11 mouse cellular contexts compared by ENCODE assay signal in genomic region chr1:151087811-151088511, GRCm38 (mm10).
DNase-seq lines count a peak whose midpoint lies in the region; TF ChIP-seq lines count a peak whose summit lies in the region.
"Had no signal": no experiment of that assay in that cellular context is flagged by ENCODE, and none has a peak within 500 bp of the region (broad histone marks: within the 10 kb centered on the region; RNA-seq: fewer than 3 reads in every experiment).

No protein-coding gene starts in this region.

- H3K79me2 ChIP-seq in myocyte (ENCODE audit: control insufficient read depth, insufficient read depth): no peaks in the 10 kb centered on the region

- H3ac ChIP-seq in myocyte (ENCODE audit: control insufficient read depth, insufficient read length): no peak overlapping the region

- H3K27me3 ChIP-seq in myocyte (ENCODE audit: control insufficient read depth, insufficient read depth, insufficient read length): no peaks in the 10 kb centered on the region

- H3K36me3 ChIP-seq in myocyte (ENCODE audit: control insufficient read depth, insufficient read depth): no peaks in the 10 kb centered on the region
- H3K36me3 ChIP-seq: forebrain, embryonic 10.5 days had no signal

- H3K4me3 ChIP-seq in myocyte: no peak overlapping the region
- H3K4me3 ChIP-seq: forebrain, embryonic 10.5 days had no signal

- DNase-seq in left cerebral cortex, adult 18-20 months (ENCODE audit: low spot score in 2 of 2): peak; percentile 68 to 82
- DNase-seq in left cerebral cortex, postnatal 4 days: no peak
- DNase-seq in brain, embryonic 14.5 days (ENCODE audit: low read depth): peak; percentile 20
- DNase-seq in layer of hippocampus, adult 11-12 months (ENCODE audit: low spot score): peak; percentile 68
- DNase-seq in spleen, postnatal 4 days (ENCODE audit: low spot score in 2 of 2): no peak
- no peak for DNase-seq in kidney, postnatal 4 days
- DNase-seq: embryo, embryonic 11 days; lung, postnatal 4 days; thymus, postnatal 36 days had no signal

- no peak for TF ChIP-seq CTCF in brain, embryonic 14.5 days (IDR thresholded peaks at IDR 0.05; ENCODE audit: borderline replicate concordance, extremely low read depth, insufficient read depth, insufficient read length)

- TF ChIP-seq POLR2A in brain, embryonic 14.5 days (IDR thresholded peaks at IDR 0.05; ENCODE audit: borderline replicate concordance, extremely low read depth, insufficient read depth, insufficient read length, poor library complexity, severe bottlenecking): no peak
- TF ChIP-seq POLR2A in myocyte (IDR thresholded peaks at IDR 0.05; ENCODE audit: insufficient read length, low read depth): no peak

- intact Hi-C loops in left cerebral cortex, postnatal 4 days (cut with DNase I): no loop called here

- H3K4me2 ChIP-seq in myocyte (ENCODE audit: low read depth): peak overlapping the region; percentile 45

TF ChIP-seq in myocyte, 11 proteins besides CTCF, POLR2A, EP300 and RAD21:
- no peak for TF ChIP-seq MYOG (IDR thresholded peaks at IDR 0.05; ENCODE audit: control insufficient read depth in 1 of 3, insufficient read depth in 1 of 3, insufficient read length in 2 of 3, low read depth in 2 of 3)
- TF ChIP-seq TCF12 (IDR thresholded peaks at IDR 0.05; ENCODE audit: insufficient read depth, poor library complexity, severe bottlenecking): no peak

Comparison
In these comparisons a context has a peak if more than half of its experiments do, and no peak if none do; other contexts are left out.
1. DNase-seq: peak in left cerebral cortex, adult 18-20 months (2 of 2), brain, embryonic 14.5 days (single experiment) and layer of hippocampus, adult 11-12 months (single experiment); none in left cerebral cortex, postnatal 4 days (single experiment), spleen, postnatal 4 days (0 of 2) and kidney, postnatal 4 days (0 of 2).